Mouse (Mus musculus): ENCODE measurements around the gene Fggy. TPM values are rescaled to one million over a fixed set of nuclear protein-coding genes. Genes with fewer than 3 reads are reported as not detected.

Gene Fggy
- polyA plus RNA-seq, 1 experiment from 2014 or later, result 9.2 TPM

DNA sequence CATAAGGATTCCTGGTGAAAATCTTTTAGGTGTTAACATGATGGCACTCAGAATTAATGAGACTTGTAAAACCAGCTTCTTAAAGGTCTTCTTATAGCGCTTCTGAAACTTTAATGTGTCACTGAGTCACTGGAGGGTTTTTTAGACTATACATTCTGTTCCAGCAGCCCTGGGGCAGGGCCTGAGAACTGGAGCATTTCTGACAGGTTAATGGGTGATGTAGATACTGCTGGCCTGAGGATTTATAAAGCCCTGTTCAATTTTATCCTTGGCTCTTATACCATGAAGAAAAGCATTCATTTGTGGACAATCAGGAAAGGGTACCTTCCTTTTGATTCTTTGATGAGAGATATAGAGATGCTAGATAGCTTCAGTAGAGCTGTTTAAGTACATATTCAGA, 45.9 kb downstream of the Fggy start:
- Histone ChIP-seq H3K4me1 (ENCODE audit: control insufficient read depth, insufficient read depth, low read length) (no peaks in the 10 kb centered on the region), H3K9me3 (replicated peaks; ENCODE audit: control insufficient read depth, low read length) (no peaks in the 10 kb centered on the region), H3K9ac (replicated peaks; ENCODE audit: low read length) (no peak overlapping the region), H3K27me3 (ENCODE audit: control insufficient read depth, insufficient read depth, low read length) (no peaks in the 10 kb centered on the region), H3K4me2 (ENCODE audit: low read depth, low read length) (no peak overlapping the region), H3K36me3 (replicated peaks; ENCODE audit: control insufficient read depth, insufficient read depth, low read depth, low read length) (no peaks in the 10 kb centered on the region), H3K27ac (replicated peaks; ENCODE audit: low read depth, low read length) (no peak overlapping the region), H3K4me3 (ENCODE audit: low read depth, low read length) (no peak overlapping the region)
- no peak for DNase-seq (ENCODE audit: low spot score)
- ATAC-seq (replicated peaks; ENCODE audit: insufficient number of reproducible peaks, low FRiP score, low TSS enrichment, low read depth), result no peak
- 83% methylated on average over 1 of the region's 1 CpGs for WGBS

DNA sequence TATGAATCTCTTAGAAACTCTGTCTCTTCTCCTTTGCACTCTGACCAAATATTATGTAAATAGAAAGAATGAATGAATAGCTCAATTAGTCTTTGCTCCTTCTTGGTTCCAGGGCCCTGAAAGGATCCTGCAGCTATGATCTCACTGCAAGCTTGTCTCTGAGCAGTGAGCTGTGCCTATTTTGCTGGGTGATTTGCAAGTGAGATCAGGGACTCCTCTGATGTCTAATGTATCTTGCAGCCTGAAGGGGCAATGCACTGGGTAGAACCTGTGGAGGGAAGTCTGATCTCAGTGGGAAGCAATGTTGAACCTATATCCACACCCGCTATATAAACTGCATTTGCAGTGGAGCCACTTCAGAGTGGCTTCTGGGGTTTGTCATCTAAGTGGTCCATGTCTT, 53.4 kb downstream of the Fggy start:
- 94% methylated on average over 1 of the region's 1 CpGs for WGBS
- ATAC-seq (replicated peaks; ENCODE audit: insufficient number of reproducible peaks, low FRiP score, low TSS enrichment, low read depth), result no peak

DNA sequence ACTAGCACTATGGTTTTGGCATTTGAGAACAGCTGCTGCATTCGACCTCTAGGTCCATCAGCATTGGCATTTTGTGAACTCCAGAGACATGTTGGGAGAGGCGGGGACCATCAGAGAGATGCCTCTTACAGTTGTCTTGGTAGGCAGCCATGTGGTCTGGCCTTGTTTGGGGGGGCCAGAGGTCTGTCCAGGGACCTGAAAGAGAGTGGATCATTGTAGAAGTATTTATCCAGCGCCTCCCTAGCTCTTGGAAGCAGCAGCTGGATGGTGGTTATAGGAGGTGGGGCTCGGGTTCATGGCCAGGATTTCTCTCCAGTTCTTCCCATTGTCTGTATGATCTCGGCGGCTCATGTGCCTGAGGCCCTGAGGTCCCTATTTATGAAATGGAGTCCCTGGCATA, 54.1 kb downstream of the Fggy start:
- H3K4me3 ChIP-seq (ENCODE audit: low read depth, low read length), result no peak overlapping the region
- H3K27ac ChIP-seq (replicated peaks; ENCODE audit: low read depth, low read length), result no peak overlapping the region
- H3K27me3 ChIP-seq (ENCODE audit: control insufficient read depth, insufficient read depth, low read length), result no peaks in the 10 kb centered on the region
- H3K4me2 ChIP-seq (ENCODE audit: low read depth, low read length), result no peak overlapping the region
- no peaks in the 10 kb centered on the region for H3K9me3 ChIP-seq (replicated peaks; ENCODE audit: control insufficient read depth, low read length)
- no peak for DNase-seq (ENCODE audit: low spot score)
- no peak overlapping the region for H3K9ac ChIP-seq (replicated peaks; ENCODE audit: low read length)
- no peaks in the 10 kb centered on the region for H3K36me3 ChIP-seq (replicated peaks; ENCODE audit: control insufficient read depth, insufficient read depth, low read depth, low read length)
- WGBS, result 87% methylated on average over 6 of the region's 6 CpGs
- H3K4me1 ChIP-seq (ENCODE audit: control insufficient read depth, insufficient read depth, low read length), result no peaks in the 10 kb centered on the region
- no peak for ATAC-seq (replicated peaks; ENCODE audit: insufficient number of reproducible peaks, low FRiP score, low TSS enrichment, low read depth)

More for the DNA sequence above, 53.4 kb downstream of the Fggy start:
- Histone ChIP-seq H3K4me1 (ENCODE audit: control insufficient read depth, insufficient read depth, low read length) (no peaks in the 10 kb centered on the region), H3K36me3 (replicated peaks; ENCODE audit: control insufficient read depth, insufficient read depth, low read depth, low read length) (no peaks in the 10 kb centered on the region), H3K27ac (replicated peaks; ENCODE audit: low read depth, low read length) (no peak overlapping the region), H3K4me2 (ENCODE audit: low read depth, low read length) (no peak overlapping the region), H3K27me3 (ENCODE audit: control insufficient read depth, insufficient read depth, low read length) (no peaks in the 10 kb centered on the region), H3K9ac (replicated peaks; ENCODE audit: low read length) (no peak overlapping the region), H3K9me3 (replicated peaks; ENCODE audit: control insufficient read depth, low read length) (no peaks in the 10 kb centered on the region), H3K4me3 (ENCODE audit: low read depth, low read length) (no peak overlapping the region)
- DNase-seq (ENCODE audit: low spot score), result no peak

DNA sequence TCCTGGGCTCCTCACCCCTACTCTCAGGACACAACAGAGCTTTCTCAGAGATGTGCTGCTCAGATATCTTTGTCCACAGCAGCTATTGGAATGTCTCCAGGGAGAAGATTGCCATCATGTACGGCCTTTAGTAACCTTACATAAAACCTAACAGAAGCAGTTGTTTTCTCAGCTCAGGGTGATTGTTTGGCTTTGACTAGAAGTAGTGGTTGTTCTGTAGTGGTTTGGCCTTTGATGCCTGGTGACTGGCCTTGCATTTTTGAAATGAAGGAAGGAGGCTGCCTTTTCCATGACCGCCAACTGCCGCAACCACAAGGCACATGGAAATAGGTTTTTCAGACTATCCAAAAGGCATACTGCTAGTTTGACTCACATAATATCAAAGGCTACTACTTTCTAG, 63.7 kb downstream of the Fggy start:
- no peak overlapping the region for H3K27ac ChIP-seq (replicated peaks; ENCODE audit: low read depth, low read length)
- no peaks in the 10 kb centered on the region for H3K4me1 ChIP-seq (ENCODE audit: control insufficient read depth, insufficient read depth, low read length)
- DNase-seq (ENCODE audit: low spot score), result no peak
- H3K27me3 ChIP-seq (ENCODE audit: control insufficient read depth, insufficient read depth, low read length), result no peaks in the 10 kb centered on the region
- no peak overlapping the region for H3K9ac ChIP-seq (replicated peaks; ENCODE audit: low read length)
- H3K4me2 ChIP-seq (ENCODE audit: low read depth, low read length), result no peak overlapping the region
- no peak for ATAC-seq (replicated peaks; ENCODE audit: insufficient number of reproducible peaks, low FRiP score, low TSS enrichment, low read depth)
- H3K36me3 ChIP-seq (replicated peaks; ENCODE audit: control insufficient read depth, insufficient read depth, low read depth, low read length), result no peaks in the 10 kb centered on the region
- no peak overlapping the region for H3K4me3 ChIP-seq (ENCODE audit: low read depth, low read length)
- WGBS, result 83% methylated on average over 3 of the region's 3 CpGs
- H3K9me3 ChIP-seq (replicated peaks; ENCODE audit: control insufficient read depth, low read length), result no peaks in the 10 kb centered on the region

DNA sequence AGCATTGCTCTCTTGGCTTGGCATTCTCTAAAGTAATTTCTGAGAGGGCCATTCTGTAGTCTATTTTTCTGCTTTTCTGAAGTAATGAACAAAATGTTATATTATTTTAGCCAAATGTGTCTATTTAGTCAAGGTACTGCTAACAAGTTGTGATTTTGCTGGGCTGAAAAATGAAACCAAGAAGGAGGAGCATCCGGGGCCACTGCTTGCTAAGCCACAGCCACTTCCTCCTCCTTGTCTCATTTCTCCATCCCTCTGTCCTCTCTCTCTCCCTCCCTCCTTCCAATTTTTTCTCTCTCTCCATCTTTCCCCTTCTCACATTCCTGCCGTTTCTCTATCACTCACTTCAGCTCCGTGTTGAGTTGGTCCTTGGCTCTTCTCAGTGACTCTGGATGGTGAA, 67.4 kb downstream of the Fggy start:
- Histone ChIP-seq H3K27ac (replicated peaks; ENCODE audit: low read depth, low read length) (no peak overlapping the region), H3K4me3 (ENCODE audit: low read depth, low read length) (no peak overlapping the region), H3K9me3 (replicated peaks; ENCODE audit: control insufficient read depth, low read length) (no peaks in the 10 kb centered on the region), H3K4me1 (ENCODE audit: control insufficient read depth, insufficient read depth, low read length) (no peaks in the 10 kb centered on the region), H3K36me3 (replicated peaks; ENCODE audit: control insufficient read depth, insufficient read depth, low read depth, low read length) (no peaks in the 10 kb centered on the region), H3K27me3 (ENCODE audit: control insufficient read depth, insufficient read depth, low read length) (no peaks in the 10 kb centered on the region), H3K9ac (replicated peaks; ENCODE audit: low read length) (no peak overlapping the region), H3K4me2 (ENCODE audit: low read depth, low read length) (no peak overlapping the region)
- 85% methylated on average over 3 of the region's 3 CpGs for WGBS
- ATAC-seq (replicated peaks; ENCODE audit: insufficient number of reproducible peaks, low FRiP score, low TSS enrichment, low read depth) (no peak), DNase-seq (ENCODE audit: low spot score) (no peak)

DNA sequence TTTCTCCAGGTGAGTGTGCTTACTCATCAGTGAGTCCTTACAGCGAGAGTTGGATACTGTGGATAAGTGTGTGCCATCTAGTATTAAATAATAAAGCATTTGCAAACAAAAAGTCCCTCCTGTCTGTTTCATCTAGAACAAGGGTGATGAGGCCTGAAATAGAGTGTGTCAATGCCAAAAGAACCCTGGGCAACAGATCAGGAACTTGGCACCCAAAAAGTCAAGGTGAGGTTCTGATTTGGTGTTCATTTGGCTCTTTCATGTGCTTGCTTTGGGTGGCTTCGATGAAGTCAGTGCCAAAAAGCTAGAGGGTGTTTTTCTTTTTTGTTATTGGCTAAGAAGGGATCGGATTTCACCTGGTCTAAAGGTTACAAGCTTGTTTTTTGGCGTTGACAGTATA, 68.3 kb downstream of the Fggy start:
- Histone ChIP-seq H3K36me3 (replicated peaks; ENCODE audit: control insufficient read depth, insufficient read depth, low read depth, low read length) (no peaks in the 10 kb centered on the region), H3K4me2 (ENCODE audit: low read depth, low read length) (no peak overlapping the region), H3K9ac (replicated peaks; ENCODE audit: low read length) (no peak overlapping the region), H3K9me3 (replicated peaks; ENCODE audit: control insufficient read depth, low read length) (no peaks in the 10 kb centered on the region), H3K27ac (replicated peaks; ENCODE audit: low read depth, low read length) (no peak overlapping the region), H3K27me3 (ENCODE audit: control insufficient read depth, insufficient read depth, low read length) (no peaks in the 10 kb centered on the region), H3K4me1 (ENCODE audit: control insufficient read depth, insufficient read depth, low read length) (no peaks in the 10 kb centered on the region), H3K4me3 (ENCODE audit: low read depth, low read length) (no peak overlapping the region)
- WGBS, result 59% methylated on average over 4 of the region's 4 CpGs
- ATAC-seq (replicated peaks; ENCODE audit: insufficient number of reproducible peaks, low FRiP score, low TSS enrichment, low read depth) (no peak), DNase-seq (ENCODE audit: low spot score) (no peak)

DNA sequence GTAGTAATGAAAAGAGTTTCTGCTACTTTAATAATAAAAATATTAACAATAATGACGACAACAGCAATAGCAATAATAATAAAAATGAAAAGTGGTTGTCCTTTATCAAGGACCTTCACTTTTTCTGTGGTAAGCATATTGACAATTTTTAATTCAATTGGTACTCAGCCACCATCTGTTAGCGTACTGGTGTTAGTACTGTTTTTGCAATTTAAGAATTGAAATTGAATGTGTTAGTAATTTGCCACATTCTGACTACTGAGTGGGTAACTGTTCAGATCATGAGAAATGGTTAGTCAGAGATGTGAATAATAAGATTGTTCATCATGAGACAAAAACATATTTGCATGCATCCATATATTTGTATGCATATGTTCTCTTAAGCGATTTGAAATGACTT, 68.9 kb downstream of the Fggy start:
- Histone ChIP-seq H3K9me3 (replicated peaks; ENCODE audit: control insufficient read depth, low read length) (no peaks in the 10 kb centered on the region), H3K4me2 (ENCODE audit: low read depth, low read length) (no peak overlapping the region), H3K27ac (replicated peaks; ENCODE audit: low read depth, low read length) (no peak overlapping the region), H3K27me3 (ENCODE audit: control insufficient read depth, insufficient read depth, low read length) (no peaks in the 10 kb centered on the region), H3K4me1 (ENCODE audit: control insufficient read depth, insufficient read depth, low read length) (no peaks in the 10 kb centered on the region), H3K9ac (replicated peaks; ENCODE audit: low read length) (no peak overlapping the region), H3K4me3 (ENCODE audit: low read depth, low read length) (no peak overlapping the region), H3K36me3 (replicated peaks; ENCODE audit: control insufficient read depth, insufficient read depth, low read depth, low read length) (no peaks in the 10 kb centered on the region)
- DNase-seq (ENCODE audit: low spot score) (no peak), ATAC-seq (replicated peaks; ENCODE audit: insufficient number of reproducible peaks, low FRiP score, low TSS enrichment, low read depth) (no peak)
- WGBS, result 88% methylated on average over 3 of the region's 3 CpGs

DNA sequence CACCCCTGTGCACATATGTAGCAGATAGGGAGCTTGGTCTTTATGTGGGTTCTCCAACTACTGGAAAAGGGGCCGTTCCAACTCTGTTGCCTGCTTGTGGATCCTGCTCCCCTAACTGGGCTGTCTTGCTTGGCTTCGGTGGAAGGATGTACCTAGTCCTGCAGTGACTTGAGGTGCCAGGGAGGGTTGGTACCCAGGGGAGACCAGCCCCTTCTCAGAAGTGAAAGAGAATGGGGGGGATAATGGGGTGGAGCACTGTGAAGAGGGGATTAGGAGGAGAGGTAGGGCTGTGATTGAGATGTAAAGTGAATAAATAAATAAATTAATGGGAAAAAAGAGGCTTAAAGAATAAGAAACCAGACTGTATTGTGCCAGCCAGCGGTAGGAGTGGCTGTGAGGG, 77.6 kb downstream of the Fggy start:
- H3K9ac ChIP-seq (replicated peaks; ENCODE audit: low read length), result no peak overlapping the region
- DNase-seq (ENCODE audit: low spot score), result no peak
- no peak overlapping the region for H3K4me3 ChIP-seq (ENCODE audit: low read depth, low read length)
- no peaks in the 10 kb centered on the region for H3K27me3 ChIP-seq (ENCODE audit: control insufficient read depth, insufficient read depth, low read length)
- H3K4me2 ChIP-seq (ENCODE audit: low read depth, low read length), result no peak overlapping the region
- no peak for ATAC-seq (replicated peaks; ENCODE audit: insufficient number of reproducible peaks, low FRiP score, low TSS enrichment, low read depth)
- H3K27ac ChIP-seq (replicated peaks; ENCODE audit: low read depth, low read length), result no peak overlapping the region
- no peaks in the 10 kb centered on the region for H3K36me3 ChIP-seq (replicated peaks; ENCODE audit: control insufficient read depth, insufficient read depth, low read depth, low read length)
- no peaks in the 10 kb centered on the region for H3K9me3 ChIP-seq (replicated peaks; ENCODE audit: control insufficient read depth, low read length)
- 79% methylated on average over 3 of the region's 3 CpGs for WGBS
- no peaks in the 10 kb centered on the region for H3K4me1 ChIP-seq (ENCODE audit: control insufficient read depth, insufficient read depth, low read length)

All from embryonic facial prominence, embryonic 11.5 days (tissue).